Mouse (Mus musculus): ENCODE measurements around the gene Acly.
"Not testable (repeated sequence)": the region's sequence is repeated elsewhere in the genome, so short reads cannot be mapped to it uniquely, and the experiment has no call there.

Gene Acly

DNA sequence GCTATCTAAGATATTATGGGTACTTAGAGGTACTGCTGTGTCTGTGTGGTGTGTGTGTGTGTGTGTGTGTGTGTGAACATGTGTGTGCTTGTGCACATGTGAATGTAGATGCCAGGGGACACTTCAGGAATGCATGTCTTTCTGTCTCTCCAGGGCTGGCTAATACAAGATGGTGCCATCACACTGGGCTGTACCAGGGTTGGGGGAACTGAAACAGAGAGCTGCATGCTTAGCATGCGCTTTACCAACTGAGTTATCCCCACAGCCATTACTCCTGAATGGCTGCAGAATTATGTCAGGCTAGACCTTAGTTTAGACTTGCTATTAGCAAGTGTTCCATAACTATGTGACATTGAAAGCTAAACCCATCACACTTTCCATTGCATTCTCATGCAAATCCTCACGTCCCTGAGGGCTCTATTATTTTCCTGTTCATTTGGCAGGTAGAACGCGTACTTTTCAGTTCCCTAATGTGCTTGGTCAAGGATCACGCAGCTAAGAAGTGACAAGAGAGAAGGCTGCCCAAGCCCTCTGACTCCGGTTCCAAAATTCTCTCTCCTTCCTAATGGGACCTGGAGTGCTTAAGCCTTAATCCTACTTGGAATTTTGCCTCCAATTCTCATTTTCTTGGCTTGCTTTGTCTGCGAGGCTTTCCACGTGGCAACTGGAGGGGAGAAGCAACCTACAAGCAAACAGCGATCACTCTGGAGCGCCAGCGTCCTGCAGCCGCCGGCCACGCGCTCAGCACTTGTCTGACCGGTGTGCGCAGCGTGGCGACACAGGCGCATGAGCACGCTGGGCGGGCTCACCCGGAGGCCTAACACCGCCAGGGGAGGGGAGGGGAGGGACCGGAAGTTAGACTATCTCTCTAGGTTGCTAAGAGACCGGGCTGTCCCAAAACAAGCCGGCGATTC, 17.3 kb upstream of the Acly start, which contains the start of gene Ttc25:
Ttc25 (plus strand) TSS at position 776 of the 914 bp plus-strand sequence.
- peak; percentile 93 for DNase-seq (ENCODE audit: low spot score)

DNA sequence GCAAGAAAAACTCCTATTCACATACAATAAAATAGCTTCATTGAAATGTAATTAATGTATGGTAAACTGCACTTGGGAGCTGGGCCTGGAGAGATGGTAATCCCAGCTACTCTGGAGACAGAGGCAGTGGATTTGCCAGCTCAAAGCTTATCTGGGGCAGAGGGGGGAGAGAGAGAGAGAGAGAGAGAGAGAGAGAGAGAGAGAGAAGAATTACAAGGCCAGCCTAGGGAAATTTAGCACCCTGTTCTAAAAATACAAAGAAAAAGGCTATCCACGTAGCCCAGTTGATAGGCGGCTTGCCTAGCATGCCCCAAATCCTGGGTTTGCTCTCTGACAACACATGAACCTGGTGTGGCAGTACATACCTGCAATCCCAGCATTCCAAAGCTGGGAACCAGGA, 13.8 kb upstream of the Acly start:
- no peak for DNase-seq (ENCODE audit: low spot score)

DNA sequence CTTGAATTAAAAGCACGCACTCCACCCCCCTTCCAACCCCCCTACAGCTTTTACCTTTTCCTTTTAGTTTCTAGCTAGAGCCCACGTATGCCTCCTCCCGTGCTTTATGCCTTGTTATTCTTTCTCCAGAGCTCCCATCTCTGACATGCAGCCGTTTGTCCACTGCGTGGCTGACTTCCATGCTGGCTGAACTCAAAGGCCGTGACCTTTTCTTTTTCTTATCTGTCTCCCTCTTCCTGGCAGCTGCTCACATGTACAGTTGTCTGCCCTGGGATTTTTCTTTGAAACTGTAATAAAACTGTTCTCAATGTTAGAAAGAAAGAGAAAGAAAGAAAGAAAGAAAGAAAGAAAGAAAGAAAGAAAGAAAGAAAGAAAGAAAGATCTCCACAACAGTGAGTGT, 13.2 kb upstream of the Acly start:
- no peak for DNase-seq (ENCODE audit: low spot score)

DNA sequence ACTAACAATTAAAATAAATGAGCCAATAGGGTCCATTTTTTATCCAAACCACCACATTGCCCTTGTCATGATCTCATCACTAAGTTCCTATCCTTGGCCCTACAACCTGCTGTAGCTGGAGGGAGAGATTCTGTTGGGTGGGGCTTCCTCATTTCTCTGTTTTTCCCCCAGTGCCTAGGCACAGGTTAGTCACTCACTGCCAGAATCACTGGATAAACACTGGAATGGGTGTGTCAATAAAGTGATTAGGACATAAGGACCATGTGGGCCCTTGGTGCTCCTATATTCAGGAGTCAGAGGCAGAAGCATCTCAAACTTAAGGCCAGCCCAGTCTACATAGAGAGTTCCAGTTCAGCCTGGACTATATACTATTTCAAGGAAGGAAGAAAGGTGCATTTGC, 8.7 kb upstream of the Acly start:
- no peak for DNase-seq (ENCODE audit: low spot score)

DNA sequence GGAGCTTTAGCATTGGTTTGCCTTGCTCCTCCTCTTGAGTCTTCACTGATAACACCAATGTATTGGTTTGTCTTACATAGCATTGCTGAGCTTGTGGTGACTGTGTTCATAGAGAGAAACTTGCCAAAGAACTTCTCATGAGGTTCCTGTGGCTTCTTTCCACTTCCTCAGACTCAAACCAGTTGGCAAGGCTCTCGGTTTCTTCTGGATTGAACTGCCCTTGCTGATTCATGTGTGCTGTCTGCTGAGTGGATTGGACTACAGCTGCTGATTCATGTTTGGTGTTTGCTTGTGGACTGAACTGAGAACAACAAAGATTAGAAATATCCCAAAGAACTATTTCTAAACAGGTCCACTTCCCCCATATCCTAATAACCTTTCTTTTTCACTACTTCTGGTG, 8.2 kb upstream of the Acly start:
- no peak for DNase-seq (ENCODE audit: low spot score)

DNA sequence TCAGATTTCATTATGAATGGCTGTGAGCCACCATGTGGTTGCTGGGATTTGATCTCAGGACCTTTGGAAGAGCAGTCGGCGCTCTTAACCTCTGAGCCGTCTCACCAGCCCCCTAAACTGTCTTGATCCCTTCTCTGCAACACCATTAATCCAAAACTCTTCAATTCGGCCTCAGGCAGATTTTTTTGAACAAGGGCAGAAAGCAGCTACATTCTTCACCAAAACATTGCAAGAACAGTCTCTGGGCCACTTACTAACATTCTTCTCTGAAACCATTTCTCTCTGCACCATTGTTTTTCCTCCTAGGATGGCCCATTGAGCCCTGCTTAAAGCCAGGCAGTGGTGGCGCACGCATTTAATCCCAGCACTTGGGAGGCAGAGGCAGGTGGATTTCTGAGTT, 7.0 kb upstream of the Acly start:
- not testable (repeated sequence) for DNase-seq (ENCODE audit: low spot score)

DNA sequence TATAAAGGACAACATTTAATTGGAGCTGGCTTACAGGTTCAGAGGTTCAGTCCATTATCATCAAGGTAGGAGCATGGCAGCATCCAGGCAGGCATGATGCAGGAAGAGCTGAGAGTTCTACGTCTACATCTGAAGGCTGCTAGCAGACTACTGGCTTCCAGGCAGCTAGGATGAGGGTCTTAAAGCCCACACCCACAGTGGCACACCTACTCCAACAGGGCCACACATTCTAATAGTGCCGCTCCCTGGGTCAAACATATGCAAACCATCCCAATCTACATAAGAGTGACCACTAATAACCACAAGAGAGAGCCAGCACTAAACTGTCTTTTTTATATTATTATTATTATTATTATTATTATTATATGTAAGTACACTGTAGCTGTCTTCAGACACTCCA, 6.6 kb upstream of the Acly start:
- DNase-seq (ENCODE audit: low spot score), result not testable (repeated sequence)

DNA sequence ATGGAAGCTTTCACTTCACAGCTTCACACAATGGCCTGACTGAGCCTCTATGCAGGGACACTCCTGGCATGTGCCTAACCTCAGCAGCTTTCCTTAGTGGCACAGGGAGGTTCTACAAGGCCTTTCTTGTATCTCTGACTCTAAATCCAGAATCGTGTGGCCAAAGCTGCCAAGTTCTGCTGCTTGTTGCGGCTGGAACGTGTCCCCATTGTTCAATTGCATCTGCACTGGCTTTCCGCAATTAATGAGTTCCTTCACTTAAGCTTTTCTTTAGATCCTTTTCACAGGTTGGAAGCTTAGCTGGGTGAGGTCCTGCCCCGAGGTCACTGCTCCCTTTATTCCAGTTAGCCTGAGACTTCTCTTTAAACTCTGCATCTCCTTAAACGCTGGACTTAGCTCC, 6.1 kb upstream of the Acly start:
- DNase-seq (ENCODE audit: low spot score), result no peak

DNA sequence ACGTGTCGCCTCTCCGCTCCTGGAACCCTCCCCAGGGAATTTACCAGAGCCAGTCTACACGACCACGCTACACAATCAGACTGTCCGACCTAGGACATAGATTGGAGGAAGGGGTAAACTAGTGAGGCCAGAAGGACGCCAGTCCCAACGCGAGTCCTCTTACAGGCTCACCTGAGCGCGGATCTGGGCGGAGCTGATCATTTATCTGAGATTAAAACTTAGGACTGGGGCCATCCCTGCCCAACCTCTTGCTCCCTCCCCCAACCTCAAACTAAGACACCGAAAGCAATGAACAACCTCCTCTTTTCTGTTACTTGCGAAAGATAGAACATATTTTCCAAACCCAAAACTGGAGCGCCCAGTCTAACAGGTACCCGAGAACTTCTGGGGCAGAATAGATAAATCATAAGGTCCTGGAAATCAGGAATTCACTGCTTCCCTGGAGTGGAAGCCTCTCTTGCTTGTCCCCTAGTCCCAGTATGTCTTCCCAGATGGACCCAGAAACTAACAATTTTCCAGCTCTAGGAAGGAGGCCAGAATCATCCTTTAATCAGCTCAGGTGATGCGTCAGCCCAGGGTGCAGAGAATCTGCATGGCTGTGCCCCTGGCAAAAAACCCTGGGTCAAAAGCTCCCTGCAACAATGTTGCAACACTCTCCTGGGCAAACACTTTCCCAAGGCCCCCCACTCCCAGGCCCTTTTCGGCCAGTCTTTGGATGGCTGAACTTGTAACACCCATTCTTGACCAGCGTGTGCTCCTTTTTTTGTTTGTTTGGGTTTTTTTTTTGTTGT, 770 bp upstream of the Acly start:
- no peak for DNase-seq (ENCODE audit: low spot score)

DNA sequence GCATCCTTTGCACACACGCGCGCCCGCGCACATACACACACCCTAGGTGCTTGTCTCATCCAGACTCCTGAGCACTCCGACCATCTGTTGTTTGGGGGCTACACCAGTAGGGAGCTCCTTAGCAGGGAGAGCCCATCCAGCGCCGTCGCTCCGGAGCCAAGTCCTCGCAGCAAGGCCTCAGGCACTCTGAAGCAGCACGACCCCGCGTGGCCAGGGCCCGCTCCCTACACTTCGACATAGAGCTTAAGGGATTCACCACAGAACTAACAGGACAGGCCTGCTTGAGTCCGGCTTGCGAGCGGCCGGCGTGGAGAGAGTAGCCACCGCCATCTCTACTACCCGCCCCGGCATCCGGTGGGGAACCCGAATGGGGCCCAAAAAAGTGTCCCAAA, 738 bp downstream of the Acly start:
- DNase-seq (ENCODE audit: low spot score), result peak; percentile 78

DNA sequence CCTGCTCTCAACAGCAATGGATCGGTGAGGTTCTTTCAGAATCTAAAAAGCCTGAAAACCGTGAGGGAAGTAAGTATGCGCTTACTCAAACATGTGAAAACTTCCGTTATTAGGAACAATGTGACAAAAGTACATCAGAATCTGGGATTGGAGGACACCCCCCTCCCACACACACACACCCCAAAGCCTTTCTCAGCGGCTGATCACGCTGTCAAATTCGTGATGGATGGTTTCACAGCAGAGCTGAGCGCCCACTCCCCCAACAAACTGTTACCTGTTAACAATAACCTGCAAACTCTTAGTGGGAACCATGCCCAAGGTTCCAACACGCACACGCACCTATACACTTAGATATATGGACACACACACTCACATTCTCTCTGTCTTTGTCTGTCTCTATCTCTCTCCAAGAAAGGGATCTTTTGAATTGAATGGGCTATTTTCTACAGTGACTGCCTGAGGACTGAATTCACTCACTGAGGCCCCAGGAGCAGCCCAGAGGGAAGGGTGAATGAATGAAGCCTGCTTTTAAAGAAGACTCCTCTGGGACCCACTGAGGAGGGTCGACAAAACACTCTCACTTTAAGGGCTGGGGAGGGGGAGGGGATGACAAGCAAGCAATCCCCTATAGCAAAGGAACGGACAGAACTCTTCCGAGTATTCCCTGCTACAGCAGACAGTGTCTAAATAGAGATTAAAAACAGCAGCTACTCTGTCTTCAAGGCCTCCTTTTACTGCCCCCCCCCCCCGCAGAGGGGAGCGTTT, 1.6 kb downstream of the Acly start:
- peak; percentile 6 for DNase-seq (ENCODE audit: low spot score)

DNA sequence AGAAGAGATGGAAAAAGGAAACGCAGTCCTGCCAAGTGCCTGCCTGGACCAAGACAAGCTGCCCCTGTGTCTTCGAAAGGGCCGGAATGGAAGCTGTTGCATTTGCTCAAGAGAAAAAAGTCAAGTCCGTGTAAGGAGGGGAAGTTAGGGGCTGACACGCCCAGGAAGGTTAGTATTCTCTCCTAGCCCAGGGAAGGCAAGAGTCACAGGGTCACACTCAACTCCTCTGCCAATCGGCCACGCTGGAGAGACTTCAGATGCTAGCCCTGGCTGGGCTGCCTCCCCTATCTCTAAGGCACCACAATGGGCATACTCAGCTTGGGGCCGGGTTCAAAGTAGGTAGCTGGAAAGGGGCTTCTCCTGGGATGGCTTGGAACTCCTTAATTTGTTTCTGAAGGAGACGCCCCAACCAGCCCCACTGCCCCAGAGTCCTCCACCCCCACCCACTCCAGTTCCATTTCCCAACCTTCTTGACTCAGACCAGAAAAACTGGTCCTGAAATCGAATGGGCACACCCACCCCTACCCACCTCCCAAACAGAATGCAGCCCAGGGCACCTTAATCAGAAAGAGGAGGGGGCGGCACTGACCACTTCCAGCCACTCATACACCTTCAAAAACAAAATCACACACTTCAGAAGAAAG, 2.7 kb downstream of the Acly start:
- no peak for DNase-seq (ENCODE audit: low spot score)

DNA sequence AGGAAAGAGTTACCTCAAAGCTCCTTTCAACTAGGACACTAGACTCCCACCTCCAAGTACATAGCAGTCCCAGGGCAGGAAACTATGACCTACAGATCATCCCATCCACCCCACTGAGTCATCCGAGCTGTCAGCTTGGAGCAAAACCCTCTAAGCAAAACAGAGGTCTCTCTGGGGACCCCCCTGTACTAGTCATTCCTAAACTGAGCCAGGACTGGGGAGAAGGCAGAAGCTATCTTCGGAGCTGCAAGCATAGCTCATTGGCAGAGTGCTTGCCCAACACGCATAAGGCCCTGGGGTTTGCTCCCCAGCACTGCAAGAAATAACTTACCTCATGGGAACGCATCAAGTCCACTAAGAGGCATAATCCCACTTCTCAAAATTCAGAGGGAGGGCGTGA, 3.4 kb downstream of the Acly start:
- no peak for DNase-seq (ENCODE audit: low spot score)

DNA sequence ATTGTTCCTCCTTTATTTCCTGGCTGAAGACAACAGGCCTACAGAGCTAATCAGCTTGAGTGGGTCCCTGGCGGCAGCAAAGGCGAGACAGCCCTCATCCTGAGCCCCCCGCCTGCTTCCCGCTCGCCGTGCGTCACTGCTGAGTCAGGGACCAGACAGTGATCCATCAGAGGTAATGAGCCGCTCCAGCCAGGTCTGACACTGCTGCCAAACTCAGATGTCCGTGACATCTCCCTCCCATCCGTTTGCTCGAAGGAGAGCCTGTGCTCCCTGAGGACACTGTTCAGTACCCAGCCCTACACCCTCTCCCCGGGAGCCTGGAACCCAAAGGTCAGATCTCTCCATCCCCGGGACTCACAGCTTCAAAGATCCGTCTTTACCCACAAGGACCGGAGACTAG, 7.0 kb downstream of the Acly start:
- no peak for DNase-seq (ENCODE audit: low spot score)

DNA sequence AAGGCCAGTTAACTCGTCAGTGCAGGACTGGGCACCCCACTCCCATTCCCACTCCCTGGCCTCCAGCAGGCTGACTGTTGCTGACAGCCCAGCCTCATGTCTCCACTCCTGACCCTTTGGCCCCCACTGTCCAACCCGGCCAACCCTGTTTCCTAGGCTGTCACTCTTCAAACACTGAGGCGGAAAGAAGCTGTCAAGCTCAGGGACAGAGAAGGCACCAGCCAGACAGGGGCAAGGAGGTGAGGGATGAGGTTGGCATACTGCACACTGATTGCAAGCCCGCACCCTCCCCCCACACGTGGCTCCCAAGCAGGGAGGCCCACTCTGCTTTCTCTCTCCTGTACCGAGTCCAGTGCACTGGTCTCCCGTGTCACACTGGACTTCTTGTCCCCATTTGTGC, 8.6 kb downstream of the Acly start:
- DNase-seq (ENCODE audit: low spot score), result no peak

DNA sequence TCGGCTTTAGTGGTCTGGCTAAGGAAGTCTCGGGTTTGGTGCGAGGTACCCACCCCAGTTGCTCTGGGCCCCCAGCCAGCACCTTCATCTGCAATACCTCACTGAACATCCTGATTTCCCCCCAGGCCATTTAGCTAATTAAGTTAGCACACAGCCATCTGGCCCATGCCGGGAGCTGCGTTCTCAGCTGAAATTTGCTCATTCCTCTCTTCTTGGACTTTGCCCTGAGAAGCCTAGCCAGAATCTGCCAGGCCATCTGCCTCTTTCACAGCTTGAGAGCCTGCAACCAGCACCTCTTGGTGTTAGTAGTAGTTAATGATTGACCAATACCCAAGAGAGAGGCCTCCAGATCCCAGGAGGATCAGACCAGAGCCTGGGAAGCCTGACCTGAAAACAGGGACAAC, 9.6 kb downstream of the Acly start:
- DNase-seq (ENCODE audit: low spot score), result peak; percentile 8

DNA sequence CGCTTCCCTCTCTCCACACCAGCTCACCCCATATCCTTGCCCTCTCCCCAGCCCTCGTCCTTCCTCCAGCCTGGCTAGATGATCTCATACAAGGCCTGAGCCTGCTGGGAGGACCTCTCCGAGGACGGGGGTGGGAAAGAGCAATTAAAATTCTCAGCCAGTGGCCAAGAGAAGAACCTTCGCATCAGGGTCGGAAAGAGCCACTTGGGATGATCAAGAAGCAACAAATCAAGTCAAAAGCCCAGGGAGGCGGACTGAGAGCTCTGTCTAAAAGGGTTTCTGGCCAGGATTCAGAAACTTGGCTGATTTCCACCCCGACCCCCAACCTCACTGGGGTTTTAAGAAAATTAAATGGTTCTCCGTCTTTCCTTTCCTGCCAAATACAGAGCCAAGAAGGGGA, 11.5 kb downstream of the Acly start:
- DNase-seq (ENCODE audit: low spot score), result no peak

DNA sequence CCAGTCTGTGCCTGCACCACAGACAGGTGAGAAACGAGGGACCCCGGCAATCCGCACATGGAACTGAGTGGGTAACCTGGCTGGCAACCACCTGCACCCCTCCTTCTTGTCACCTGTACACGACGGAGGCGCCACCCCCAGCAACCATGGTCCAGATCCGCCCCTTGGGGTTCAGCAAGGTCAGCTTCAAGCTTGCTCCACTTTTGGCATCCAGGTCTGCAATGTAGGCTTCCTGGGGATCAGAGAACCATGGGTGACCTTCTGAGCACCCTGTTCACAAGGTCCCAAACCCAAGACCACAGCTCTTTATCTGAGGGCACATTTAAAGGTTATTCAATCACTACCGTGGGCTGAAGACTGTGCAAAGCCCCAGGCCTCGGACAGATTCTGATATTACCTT, 12.0 kb downstream of the Acly start:
- DNase-seq (ENCODE audit: low spot score), result no peak

DNA sequence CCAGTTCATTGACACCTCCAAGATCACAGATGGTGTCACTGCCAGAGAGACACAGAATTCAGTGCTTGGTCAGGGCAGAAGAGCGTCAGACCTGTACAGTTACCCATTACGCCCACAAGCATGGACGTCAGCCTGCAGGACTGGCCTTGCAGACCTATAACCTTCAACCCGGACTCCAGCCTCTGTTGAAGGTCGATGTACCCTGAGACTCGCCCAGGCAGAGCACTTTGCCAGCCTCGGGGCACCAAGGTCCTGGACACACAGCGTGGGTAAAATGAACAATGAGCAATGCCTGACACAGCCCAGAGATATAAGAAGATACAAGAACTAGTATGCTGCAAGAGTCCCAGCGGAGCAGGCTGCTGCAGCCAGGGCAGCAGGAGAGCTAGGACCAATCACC, 12.7 kb downstream of the Acly start:
- DNase-seq (ENCODE audit: low spot score), result no peak

DNA sequence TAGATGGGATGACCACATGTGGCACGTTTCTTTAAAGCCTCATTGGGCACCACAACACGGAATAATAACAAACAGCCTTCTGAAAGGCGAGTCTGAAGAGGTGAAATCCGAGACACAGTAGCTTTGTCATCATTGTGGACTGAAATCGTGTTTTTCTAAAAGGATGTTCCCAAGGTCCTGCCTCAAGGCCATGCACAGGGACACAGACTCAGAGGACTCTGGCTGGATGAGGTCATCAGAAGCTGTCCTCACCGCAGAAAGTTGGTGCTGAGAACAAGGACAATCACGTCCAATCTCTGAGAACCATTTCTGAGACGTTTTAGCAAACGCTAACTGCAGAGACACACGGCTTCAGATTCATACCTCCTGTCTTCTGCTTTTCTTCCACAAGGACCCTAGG, 14.1 kb downstream of the Acly start:
- no peak for DNase-seq (ENCODE audit: low spot score)

DNA sequence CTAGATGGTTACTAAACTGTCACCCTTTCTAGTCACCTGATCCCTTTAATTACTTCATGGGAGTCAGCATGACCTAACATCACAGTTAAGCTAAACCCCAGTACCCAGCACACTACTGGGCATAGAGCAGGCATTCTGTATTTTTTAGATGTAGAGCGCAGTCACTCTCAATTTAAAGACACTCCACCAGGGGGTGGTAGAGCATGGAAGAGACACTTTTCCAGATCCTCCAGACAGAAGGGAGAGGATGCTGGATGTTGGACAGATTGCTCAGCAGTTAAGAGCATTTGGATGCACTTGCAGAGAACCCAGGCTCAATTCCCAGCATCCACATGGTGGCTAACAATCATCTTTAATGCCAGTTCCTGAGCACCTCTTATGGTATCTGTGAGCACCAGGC, 15.4 kb downstream of the Acly start:
- peak; percentile 57 for DNase-seq (ENCODE audit: low spot score)

DNA sequence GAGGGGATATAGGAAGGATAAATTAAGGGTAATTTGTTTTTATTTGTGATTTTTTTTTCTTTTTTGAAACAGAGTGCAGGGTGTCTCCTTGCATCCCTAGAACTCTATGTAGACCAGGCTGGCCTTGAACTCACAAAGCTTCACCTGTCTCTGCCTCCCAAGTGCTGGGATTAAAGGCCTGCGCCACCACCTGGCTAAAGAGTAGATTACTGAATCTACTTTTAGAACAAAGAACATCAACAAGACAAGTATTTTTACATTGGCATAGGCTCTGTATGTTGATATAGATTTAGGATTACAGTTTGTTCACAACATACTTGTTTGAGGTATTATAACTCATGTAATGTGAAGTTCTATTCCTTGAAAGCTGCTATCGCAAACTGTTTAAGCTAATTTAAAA, 17.2 kb downstream of the Acly start:
- DNase-seq (ENCODE audit: low spot score), result peak; percentile 11
